In genomic region chr14:49348897-49349250, GRCm38 (mm10) we compare ENCODE assay signal across 9 mouse cellular contexts.
DNase-seq lines count a peak whose midpoint lies in the region; TF ChIP-seq lines count a peak whose summit lies in the region.
"Had no signal": no experiment of that assay in that cellular context is flagged by ENCODE, and none has a peak within 500 bp of the region (broad histone marks: within the 10 kb centered on the region; RNA-seq: fewer than 3 reads in every experiment).

No protein-coding gene starts in this region.

- peak; percentile 53 for TF ChIP-seq CTCF in gastrocnemius, adult 2 months (IDR thresholded peaks at IDR 0.05)
- TF ChIP-seq CTCF in cerebellum, adult 2 months (IDR thresholded peaks at IDR 0.05; ENCODE audit: borderline replicate concordance, insufficient read depth, low read depth, low read length): peak; percentile 34; the same call in 1 of the 2 replicates

- H3K4me3 ChIP-seq in gastrocnemius, adult 2 months: no peak overlapping the region
- no peak overlapping the region for H3K4me3 ChIP-seq in cerebellum, adult 2 months (replicated peaks; ENCODE audit: insufficient read depth, low read depth, low read length)
- H3K4me3 ChIP-seq: megakaryocyte, embryonic 14.5 days had no signal

- H3K27ac ChIP-seq in gastrocnemius, adult 2 months: no peak overlapping the region
- H3K27ac ChIP-seq in cerebellum, adult 2 months (ENCODE audit: insufficient read depth, low read length): no peak overlapping the region

- no peak for TF ChIP-seq POLR2A in cerebellum, adult 2 months (IDR thresholded peaks at IDR 0.05; ENCODE audit: borderline replicate concordance, insufficient read depth, low read length)

- peak; percentile 23 for DNase-seq in gastrocnemius, adult 2 months
- DNase-seq in gastrocnemius, adult 8-10 months (ENCODE audit: low spot score in 2 of 2): no peak
- DNase-seq in ovary, postnatal 10 days (ENCODE audit: low spot score): peak; percentile 11
- no peak for DNase-seq in ovary, adult 18-20 months (ENCODE audit: low spot score)
- peak; percentile 38 to 66 for DNase-seq in cerebellum, adult 2 months
- DNase-seq in heart, postnatal 4 days: peak; percentile 52
- DNase-seq in lung, postnatal 10 days: peak; percentile 42
- DNase-seq in thymus, postnatal 4 days: peak; percentile 67

- no peaks in the 10 kb centered on the region for H3K4me1 ChIP-seq in cerebellum, adult 2 months (ENCODE audit: control insufficient read depth, insufficient read depth, low read length)
- H3K4me1 ChIP-seq: megakaryocyte, embryonic 14.5 days had no signal

- intact Hi-C loops in gastrocnemius, adult 2 months (cut with DNase I): no loop called here

- no peaks in the 10 kb centered on the region for H3K27me3 ChIP-seq in cerebellum, adult 2 months (ENCODE audit: control insufficient read depth, insufficient read depth, low read length)
- H3K27me3 ChIP-seq: megakaryocyte, embryonic 14.5 days had no signal

- 82% methylated on average over 1 of the region's 1 CpGs for WGBS in cerebellum, adult 2 months

Comparison
In these comparisons a context has a peak if more than half of its experiments do, and no peak if none do; other contexts are left out.
1. DNase-seq: peak in gastrocnemius, adult 2 months (single experiment), ovary, postnatal 10 days (single experiment), cerebellum, adult 2 months (2 of 2), heart, postnatal 4 days (single experiment), lung, postnatal 10 days (single experiment) and thymus, postnatal 4 days (single experiment); none in gastrocnemius, adult 8-10 months (0 of 2) and ovary, adult 18-20 months (single experiment).